Mouse (Mus musculus): ENCODE data around the gene Wdr31.
"Not testable (repeated sequence)": the region's sequence is repeated elsewhere in the genome, so short reads cannot be mapped to it uniquely, and the experiment has no call there.

The Wdr31 gene

GRCm38 (mm10) chr4:62495946-62496345 lies 25.2 kb upstream of the Wdr31 start:
- in situ Hi-C loops (cut with MseI, MboI), result no loop called here

- in situ Hi-C loops (cut with MseI, MboI), result no loop called here
Observed at GRCm38 (mm10) chr4:62494230-62494629, 23.5 kb upstream of the Wdr31 start.

- in situ Hi-C loops (cut with MseI, MboI), result no loop called here
Observed at GRCm38 (mm10) chr4:62492682-62493081, 22.0 kb upstream of the Wdr31 start.

GRCm38 (mm10) chr4:62487914-62488313 lies 17.2 kb upstream of the Wdr31 start:
- in situ Hi-C loops (cut with MseI, MboI), result no loop called here

GRCm38 (mm10) chr4:62487172-62487571 lies 16.5 kb upstream of the Wdr31 start:
- in situ Hi-C loops (cut with MseI, MboI), result no loop called here

- in situ Hi-C loops (cut with MseI, MboI), result no loop called here
Observed at GRCm38 (mm10) chr4:62486162-62486696, 15.5 kb upstream of the Wdr31 start.

GRCm38 (mm10) chr4:62485450-62486161 lies 14.9 kb upstream of the Wdr31 start:
- in situ Hi-C loops (cut with MseI, MboI), result no loop called here

- in situ Hi-C loops (cut with MseI, MboI), result no loop called here
Observed at GRCm38 (mm10) chr4:62484928-62485327, 14.2 kb upstream of the Wdr31 start.

GRCm38 (mm10) chr4:62480709-62481605 lies 10.3 kb upstream of the Wdr31 start:
- in situ Hi-C loops (cut with MseI, MboI), result no loop called here

GRCm38 (mm10) chr4:62479937-62480708 lies 9.4 kb upstream of the Wdr31 start, which contains the start of gene Bspry:
TSS of gene Bspry (plus strand) at chr4:62480053.
- in situ Hi-C loops (cut with MseI, MboI), result no loop called here

GRCm38 (mm10) chr4:62479593-62479936 lies 8.9 kb upstream of the Wdr31 start:
- in situ Hi-C loops (cut with MseI, MboI), result not testable (repeated sequence)

GRCm38 (mm10) chr4:62477542-62478244 lies 7.0 kb upstream of the Wdr31 start:
- in situ Hi-C loops (cut with MseI, MboI), result no loop called here

- in situ Hi-C loops (cut with MseI, MboI), result no loop called here
Observed at GRCm38 (mm10) chr4:62475793-62476192, 5.1 kb upstream of the Wdr31 start.

- in situ Hi-C loops (cut with MseI, MboI), result no loop called here
Observed at GRCm38 (mm10) chr4:62475131-62475530, 4.4 kb upstream of the Wdr31 start.

GRCm38 (mm10) chr4:62472071-62472470 lies 1.4 kb upstream of the Wdr31 start:
- in situ Hi-C loops (cut with MseI, MboI), result no loop called here

GRCm38 (mm10) chr4:62468158-62468557 lies 2.5 kb downstream of the Wdr31 start:
- in situ Hi-C loops (cut with MseI, MboI), result no loop called here

- in situ Hi-C loops (cut with MseI, MboI), result no loop called here
Observed at GRCm38 (mm10) chr4:62463124-62463523, 7.6 kb downstream of the Wdr31 start.

GRCm38 (mm10) chr4:62460348-62460747 lies 10.3 kb downstream of the Wdr31 start:
- in situ Hi-C loops (cut with MseI, MboI), result no loop called here

GRCm38 (mm10) chr4:62459081-62459480 lies 11.6 kb downstream of the Wdr31 start:
- in situ Hi-C loops (cut with MseI, MboI), result no loop called here

- in situ Hi-C loops (cut with MseI, MboI), result no loop called here
Observed at GRCm38 (mm10) chr4:62454995-62455394, 15.7 kb downstream of the Wdr31 start.

GRCm38 (mm10) chr4:62440986-62441385 lies 29.7 kb downstream of the Wdr31 start:
- in situ Hi-C loops (cut with MseI, MboI), result no loop called here
